Mouse (Mus musculus): Measurements from ENCODE around the gene Scgb2b27.
"Not testable (repeated sequence)": the region's sequence is repeated elsewhere in the genome, so short reads cannot be mapped to it uniquely, and the experiment has no call there.

Gene Scgb2b27

DNA sequence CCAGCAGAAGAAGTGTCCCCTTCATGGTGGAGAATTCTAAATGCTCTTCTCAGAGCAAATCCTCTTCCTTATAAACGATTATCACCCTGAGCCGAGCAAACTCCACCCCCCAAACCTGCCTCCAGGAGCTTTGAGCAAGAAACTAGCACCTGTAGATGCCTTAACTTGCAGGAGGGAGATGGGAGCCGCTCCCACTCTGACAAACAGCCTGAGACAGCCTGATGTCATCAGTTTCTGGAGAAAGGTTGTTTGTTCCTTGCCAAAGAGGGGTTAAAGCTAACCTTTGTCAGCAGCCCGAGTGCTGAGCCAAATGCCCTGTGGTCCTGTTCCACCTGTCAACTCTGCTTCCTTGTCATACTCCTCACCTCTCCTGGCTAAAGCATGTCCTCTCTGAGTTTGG is at the start of gene Scgb2b27:
Gene Scgb2b27 (minus strand): TSS at position 101 of the 400 bp plus-strand sequence.
- DNase-seq (ENCODE audit: low read depth, low spot score) = no peak

DNA sequence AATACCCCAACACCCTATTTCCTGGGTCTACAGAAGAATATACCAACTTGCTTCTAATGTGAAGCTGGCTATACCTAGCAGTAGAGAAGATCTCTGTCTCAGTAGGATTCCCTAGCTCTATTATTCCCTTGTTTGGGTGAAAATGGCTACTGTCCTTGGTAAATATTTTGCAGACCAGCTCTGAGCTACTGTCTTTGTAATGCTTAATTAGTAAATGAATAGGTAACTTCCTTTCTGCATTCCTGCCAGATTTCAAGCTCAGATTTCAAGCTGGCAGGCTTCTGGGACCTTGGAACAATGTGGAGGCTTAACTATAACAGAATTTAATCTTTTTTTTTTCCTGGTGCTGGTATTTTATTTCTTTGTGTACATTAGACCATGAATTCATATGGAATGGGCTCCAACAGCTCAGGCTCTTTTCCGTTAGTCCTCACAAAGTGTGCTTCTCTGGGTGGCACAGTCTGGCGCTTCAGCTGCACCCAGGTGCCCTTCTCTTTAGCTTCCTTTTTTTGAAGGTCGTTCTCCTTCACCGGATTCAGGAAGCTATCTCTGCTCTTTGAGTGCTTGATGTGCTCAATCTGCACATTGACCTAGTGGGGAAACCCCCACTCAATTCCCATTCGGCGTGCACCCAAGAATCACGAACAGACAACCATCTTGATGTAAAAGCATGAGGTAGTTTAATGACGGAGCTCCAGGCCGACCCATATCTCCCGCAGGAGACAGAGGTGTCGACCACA is 22.5 kb upstream of the Scgb2b27 start:
- not testable (repeated sequence) for DNase-seq (ENCODE audit: low read depth, low spot score)

DNA sequence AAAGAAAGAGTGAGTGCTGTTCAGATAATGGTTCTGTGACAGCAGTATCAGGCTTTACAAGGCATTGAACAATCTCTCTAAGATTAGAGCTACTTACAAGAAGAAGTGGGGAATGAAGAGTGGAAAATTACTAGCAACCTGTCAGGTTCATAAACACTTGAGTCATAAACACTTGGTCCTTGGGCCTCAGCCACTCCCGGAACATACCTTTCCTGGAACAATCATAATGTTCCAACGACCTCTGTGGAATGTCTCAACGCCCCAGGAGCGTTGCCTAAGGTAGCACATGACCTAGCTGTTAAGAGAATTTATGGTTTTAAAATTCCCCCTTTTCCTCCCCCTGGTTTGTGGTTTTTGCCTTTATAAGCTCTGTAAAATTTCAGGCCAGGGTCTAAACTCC is 20.8 kb upstream of the Scgb2b27 start:
- DNase-seq (ENCODE audit: low read depth, low spot score) = not testable (repeated sequence)

DNA sequence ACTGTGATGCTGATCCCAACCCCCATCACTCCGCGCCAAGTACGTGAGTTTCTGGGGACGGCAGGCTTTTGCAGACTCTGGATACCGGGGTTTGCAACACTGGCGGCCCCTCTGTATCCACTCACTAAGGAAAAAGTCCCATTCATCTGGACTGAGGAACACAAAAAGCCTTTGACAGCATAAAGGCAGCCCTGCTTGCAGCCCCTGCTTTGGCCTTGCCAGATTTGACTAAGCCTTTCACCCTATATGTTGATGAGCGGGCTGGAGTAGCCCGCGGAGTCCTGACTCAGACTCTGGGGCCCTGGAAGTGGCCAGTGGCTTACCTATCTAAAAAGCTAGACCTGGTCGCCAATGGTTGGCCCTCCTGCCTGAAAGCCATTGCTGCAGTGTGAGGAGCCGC is 16.3 kb upstream of the Scgb2b27 start:
- no peak for DNase-seq (ENCODE audit: low read depth, low spot score)

DNA sequence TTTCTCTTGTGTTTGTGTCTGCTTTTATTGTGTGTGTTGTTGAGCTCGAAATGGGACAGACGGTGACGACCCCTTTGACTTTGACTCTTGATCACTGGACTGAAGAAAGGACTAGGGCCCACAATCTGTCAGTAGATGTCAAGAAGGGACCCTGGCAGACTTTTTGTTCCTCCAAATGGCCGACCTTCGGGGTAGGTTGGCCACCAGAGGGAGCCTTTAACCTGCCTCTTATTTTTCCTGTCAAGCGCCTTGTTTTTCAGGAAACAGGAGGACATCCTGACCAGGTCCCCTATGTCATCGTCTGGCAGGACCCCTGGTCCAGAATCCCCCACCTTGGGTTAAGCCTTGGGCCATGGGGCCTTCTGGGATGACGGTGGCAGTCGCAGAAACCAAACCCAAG is 13.5 kb upstream of the Scgb2b27 start:
- not testable (repeated sequence) for DNase-seq (ENCODE audit: low read depth, low spot score)

DNA sequence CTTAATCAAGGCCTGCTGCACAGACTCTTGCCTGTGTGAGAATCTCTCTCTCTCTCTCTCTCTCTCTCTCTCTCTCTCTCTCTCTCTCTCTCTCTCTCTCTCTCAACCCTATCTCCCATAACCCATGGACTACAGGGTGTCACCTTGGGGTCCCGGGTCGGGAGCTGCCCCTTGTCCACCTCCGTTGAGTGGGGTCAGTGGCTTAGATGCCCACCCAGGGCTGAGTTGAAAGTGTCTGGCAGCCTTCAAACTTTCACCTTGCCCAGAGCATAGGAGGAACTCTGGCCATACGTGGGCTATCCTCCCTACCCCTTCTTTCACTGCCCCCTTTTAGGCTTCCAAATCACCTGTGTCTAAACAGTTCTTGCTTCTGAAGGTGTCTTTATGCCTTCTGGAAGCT is 11.9 kb upstream of the Scgb2b27 start:
- DNase-seq (ENCODE audit: low read depth, low spot score) = no peak

DNA sequence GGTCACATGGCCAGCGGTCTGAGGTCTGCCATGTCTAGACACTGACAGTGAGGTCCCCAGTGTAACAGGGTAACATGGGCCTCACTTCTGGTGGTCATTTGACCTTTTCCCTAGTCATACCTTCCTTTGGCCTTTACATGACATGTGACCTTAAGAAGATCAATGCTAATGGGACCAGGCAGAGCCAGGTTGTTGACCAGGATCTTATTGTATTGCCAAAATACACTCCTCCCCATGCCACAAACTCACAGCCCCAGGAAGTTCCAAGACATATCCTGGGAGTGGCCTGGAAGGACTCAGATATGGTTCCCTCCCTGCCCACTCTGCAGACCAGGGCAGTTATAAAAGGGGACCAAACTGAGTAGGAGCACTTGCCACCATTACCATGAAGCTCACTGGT is 7.4 kb upstream of the Scgb2b27 start, which contains the start of gene Scgb1b27:
Gene Scgb1b27 (plus strand): TSS at position 301 of the 400 bp plus-strand sequence.
- not testable (repeated sequence) for DNase-seq (ENCODE audit: low read depth, low spot score)

DNA sequence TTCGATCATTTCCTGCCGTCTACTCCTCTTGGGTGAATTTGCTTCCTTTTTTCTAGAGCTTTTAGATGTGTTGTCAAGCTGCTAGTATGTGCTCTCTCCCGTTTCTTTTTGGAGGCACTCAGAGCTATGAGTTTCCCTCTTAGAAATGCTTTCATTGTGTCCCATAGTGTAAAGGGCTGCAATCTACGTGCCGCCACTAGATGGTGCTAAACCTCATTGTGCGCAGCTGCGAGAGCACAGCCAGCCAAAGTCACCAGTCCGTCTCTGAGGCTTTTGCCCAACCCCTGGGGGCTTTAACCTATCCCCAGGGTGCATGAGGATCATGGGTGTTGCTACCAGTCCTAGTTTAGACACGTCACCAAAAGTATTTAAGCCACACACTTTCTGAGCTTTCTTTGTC is 31.5 kb downstream of the Scgb2b27 start:
- DNase-seq (ENCODE audit: low read depth, low spot score) = not testable (repeated sequence)
